Mouse (Mus musculus) thymus, adult 2 months (tissue): ENCODE measurements around the gene Kcnh7.

Experiments
- CTCF ChIP-seq: fragments of 200-500 bp; IDR thresholded peaks from 2 replicates; pipeline ENCODE4 v1.5.1; 2012; ENCODE audit warnings: mild to moderate bottlenecking, control low read depth, low read length, moderate library complexity, borderline replicate concordance; ENCODE audit not compliant: control insufficient read depth, poor library complexity, insufficient read depth; ENCODE audit errors: extremely low read depth
- POLR2A ChIP-seq: fragments of 200-500 bp; IDR thresholded peaks from 2 replicates; pipeline ENCODE4 v1.6.1; 2012; ENCODE audit warnings: mild to moderate bottlenecking, low read length, control low read depth, moderate library complexity; ENCODE audit not compliant: control insufficient read depth, poor library complexity, insufficient read depth; ENCODE audit errors: extremely low read depth

DNA sequence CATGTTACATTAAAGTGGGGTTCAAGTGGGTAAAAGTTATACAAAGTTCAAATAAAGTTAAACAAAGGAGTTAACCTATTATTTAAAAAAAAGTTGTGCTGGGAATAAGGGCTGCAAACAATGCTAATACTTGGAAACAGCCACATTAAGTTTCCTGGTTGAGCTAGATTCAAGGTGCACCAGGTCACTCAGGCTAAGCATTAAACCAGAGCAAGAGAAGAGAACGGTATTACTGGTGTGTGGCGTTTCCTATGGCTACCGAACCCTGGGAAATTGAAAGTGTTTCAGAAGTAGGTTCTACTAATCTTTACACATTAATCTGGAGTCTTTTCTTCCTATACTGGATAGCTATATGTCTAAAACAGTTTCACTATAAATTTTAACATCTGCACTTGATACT lies 368.1 kb downstream of the Kcnh7 start:
- TF ChIP-seq CTCF (no peak), POLR2A (no peak)
